Mouse (Mus musculus) midbrain, embryonic 13.5 days (tissue): ENCODE results near the gene Slc7a6os. TPM values are rescaled to one million over a fixed set of nuclear protein-coding genes. Genes with fewer than 3 reads are reported as not detected.
"Not testable (repeated sequence)": the region's sequence is repeated elsewhere in the genome, so short reads cannot be mapped to it uniquely, and the experiment has no call there.

Source experiments
- ATAC-seq: fragments of 200-750 bp; cut with Nextera tagmentation; 2 replicates; pipeline ENCODE4 v1.8.0; 2017; ENCODE audit warnings: mild to moderate bottlenecking, moderate TSS enrichment, moderate library complexity
- H3K27ac ChIP-seq: fragments of 300-500 bp; sonication (generic); 2 replicates; pipeline ENCODE4 v1.5.1; 2015; ENCODE audit warnings: inconsistent platforms, mild to moderate bottlenecking, moderate library complexity
- H3K27me3 ChIP-seq: fragments of 300-500 bp; sonication (generic); 2 replicates; pipeline ENCODE4 v1.6.1; 2015; ENCODE audit warnings: mild to moderate bottlenecking, inconsistent platforms
- H3K36me3 ChIP-seq: fragments of 300-500 bp; sonication (generic); 2 replicates; pipeline ENCODE4 v1.6.1; 2015; ENCODE audit warnings: mild to moderate bottlenecking, inconsistent platforms
- H3K4me1 ChIP-seq: fragments of 300-500 bp; sonication (generic); replicated peaks from 2 replicates; pipeline ENCODE4 v1.6.1; 2015; ENCODE audit warnings: inconsistent platforms
- H3K4me2 ChIP-seq: fragments of 300-500 bp; sonication (generic); replicated peaks from 2 replicates; pipeline ENCODE4 v1.6.1; 2015; ENCODE audit warnings: moderate library complexity, mild to moderate bottlenecking, inconsistent platforms
- H3K4me3 ChIP-seq: fragments of 300-500 bp; sonication (generic); replicated peaks from 2 replicates; pipeline ENCODE4 v1.5.1; 2015; ENCODE audit warnings: mild to moderate bottlenecking, inconsistent platforms
- H3K9ac ChIP-seq: fragments of 300-500 bp; sonication (generic); replicated peaks from 2 replicates; pipeline ENCODE4 v1.6.1; 2015; ENCODE audit warnings: mild to moderate bottlenecking, inconsistent platforms
- H3K9me3 ChIP-seq: fragments of 300-500 bp; sonication (generic); 2 replicates; pipeline ENCODE4 v1.6.1; 2016; ENCODE audit warnings: mild to moderate bottlenecking, inconsistent platforms
- WGBS: fragments of 180-500 bp; shearing (Covaris S2); methylation state at CpG from one replicate; pipeline ENCODE4 v1.1.7; 2015; 5-methylcytosine and 5-hydroxymethylcytosine counted together
- polyA plus RNA-seq: library from polyadenylated mRNA; unstranded; fragments of >200 nt; fragmentation: Nextera tagmentation; extraction: Ambion mirVana; gene quantifications from 2 replicates; pipeline ENCODE4 v1.2.1, GENCODE M21; 2015

Gene Slc7a6os
- polyA plus RNA-seq, 1 experiment from 2014 or later: 42.6 TPM

DNA sequence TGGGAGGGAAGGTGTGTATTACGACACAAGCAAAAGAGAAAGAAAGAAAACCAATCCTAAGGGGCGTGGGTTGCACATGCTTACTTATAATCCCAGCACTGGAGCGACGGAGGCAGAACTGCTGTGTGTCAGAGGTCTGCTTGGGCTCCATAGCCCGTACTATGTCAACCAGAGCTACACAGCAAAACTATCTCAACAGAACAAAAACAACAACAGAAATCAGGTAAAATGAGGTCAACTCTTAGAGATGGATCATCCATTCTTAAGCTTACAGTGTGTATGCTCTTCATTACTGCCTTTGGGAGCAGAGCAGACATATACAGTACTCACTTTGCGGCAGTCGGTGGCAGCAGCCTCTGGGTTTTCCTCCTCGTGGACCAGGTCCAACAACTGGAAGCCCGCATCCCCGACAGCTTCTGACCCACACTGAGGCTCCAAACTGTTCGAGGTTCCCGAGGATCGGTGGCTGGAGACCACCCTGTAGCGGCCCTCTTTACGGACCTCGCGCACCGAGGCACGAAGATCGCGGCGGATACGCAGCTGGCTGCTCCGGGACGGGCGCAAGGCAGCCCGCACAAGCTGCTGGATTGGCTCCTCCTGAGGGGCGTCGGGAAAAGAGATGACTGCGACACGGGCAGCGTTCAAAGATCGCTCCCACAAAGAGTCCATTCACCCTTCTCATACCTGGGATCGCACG lies 552 bp downstream of the Slc7a6os start:
- H3K36me3 ChIP-seq: peaks cover 48% of the 10 kb centered on the region
- peak overlapping the region; percentile 86 for H3K4me3 ChIP-seq
- WGBS: under 1% methylated on average over 35 of the region's 35 CpGs
- H3K4me1 ChIP-seq: peaks cover 21% of the 10 kb centered on the region
- no peaks in the 10 kb centered on the region for H3K9me3 ChIP-seq
- peak; percentile 84 for ATAC-seq
- H3K27ac ChIP-seq: peak overlapping the region; percentile 95
- H3K27me3 ChIP-seq: no peaks in the 10 kb centered on the region
- peak overlapping the region; percentile 95 for H3K9ac ChIP-seq
- peak overlapping the region; percentile 89 for H3K4me2 ChIP-seq

GRCm38 (mm10) chr8:106199596-106199995 lies 11.1 kb downstream of the Slc7a6os start:
- not testable (repeated sequence) for H3K9ac ChIP-seq, ATAC-seq, H3K27ac ChIP-seq, H3K27me3 ChIP-seq, H3K4me3 ChIP-seq, H3K9me3 ChIP-seq, H3K4me1 ChIP-seq, H3K4me2 ChIP-seq
- WGBS: 86% methylated on average over 3 of the region's 3 CpGs
- peaks cover 89% of the 10 kb centered on the region for H3K36me3 ChIP-seq

DNA sequence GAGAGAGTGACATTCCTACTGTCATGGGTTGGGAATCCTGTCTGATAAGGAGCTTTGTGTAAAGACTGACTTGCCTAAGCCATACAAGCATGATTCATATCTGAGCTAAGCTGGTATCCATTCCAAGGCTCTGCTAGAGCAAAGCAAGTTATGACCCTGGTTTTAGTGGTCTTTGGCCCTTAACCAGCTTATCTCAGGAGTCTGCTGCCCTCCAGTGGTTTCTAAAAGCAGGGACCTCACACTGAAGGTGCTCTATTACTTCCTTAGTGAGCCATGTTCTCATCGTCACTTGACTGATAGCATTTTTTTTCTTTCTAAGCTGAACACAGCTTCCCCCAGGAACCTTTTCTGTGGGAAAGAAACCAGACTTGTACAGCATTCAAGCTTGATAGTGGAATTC lies 12.0 kb downstream of the Slc7a6os start:
- no peak overlapping the region for H3K27ac ChIP-seq
- no peaks in the 10 kb centered on the region for H3K27me3 ChIP-seq
- H3K4me3 ChIP-seq: no peak overlapping the region
- peaks cover 91% of the 10 kb centered on the region for H3K36me3 ChIP-seq
- H3K4me2 ChIP-seq: no peak overlapping the region
- 6% methylated on average over 1 of the region's 1 CpGs for WGBS
- H3K9me3 ChIP-seq: no peaks in the 10 kb centered on the region
- ATAC-seq: no peak
- H3K4me1 ChIP-seq: no peaks in the 10 kb centered on the region
- no peak overlapping the region for H3K9ac ChIP-seq

GRCm38 (mm10) chr8:106194062-106194461 lies 16.7 kb downstream of the Slc7a6os start:
- no peak overlapping the region for H3K4me3 ChIP-seq
- peaks cover 87% of the 10 kb centered on the region for H3K36me3 ChIP-seq
- no peaks in the 10 kb centered on the region for H3K4me1 ChIP-seq
- H3K9ac ChIP-seq: no peak overlapping the region
- H3K27me3 ChIP-seq: no peaks in the 10 kb centered on the region
- 91% methylated on average over 5 of the region's 5 CpGs for WGBS
- no peak overlapping the region for H3K27ac ChIP-seq
- no peak for ATAC-seq
- no peak overlapping the region for H3K4me2 ChIP-seq
- no peaks in the 10 kb centered on the region for H3K9me3 ChIP-seq

DNA sequence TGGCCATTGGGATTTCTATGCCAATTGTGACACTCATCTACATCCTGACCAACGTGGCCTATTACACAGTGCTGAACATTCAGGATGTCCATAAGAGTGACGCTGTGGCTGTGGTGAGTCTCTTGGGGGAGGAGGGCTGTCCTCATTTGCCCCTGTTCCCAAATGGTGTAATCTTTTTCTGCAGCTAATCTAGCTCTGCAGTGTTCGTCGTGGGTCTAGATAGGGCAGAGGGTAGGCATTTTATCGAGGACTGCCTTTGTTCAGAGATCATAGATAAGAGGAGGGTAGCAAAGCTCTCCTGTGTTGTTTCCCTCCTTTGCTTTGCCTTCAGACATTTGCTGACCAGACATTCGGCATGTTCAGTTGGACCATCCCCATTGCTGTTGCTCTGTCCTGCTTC lies 17.6 kb downstream of the Slc7a6os start:
- H3K9me3 ChIP-seq: no peaks in the 10 kb centered on the region
- 96% methylated on average over 6 of the region's 6 CpGs for WGBS
- no peak overlapping the region for H3K4me3 ChIP-seq
- no peak overlapping the region for H3K4me2 ChIP-seq
- no peak overlapping the region for H3K27ac ChIP-seq
- no peak for ATAC-seq
- no peak overlapping the region for H3K9ac ChIP-seq
- H3K27me3 ChIP-seq: no peaks in the 10 kb centered on the region
- no peaks in the 10 kb centered on the region for H3K4me1 ChIP-seq
- peaks cover 78% of the 10 kb centered on the region for H3K36me3 ChIP-seq

DNA sequence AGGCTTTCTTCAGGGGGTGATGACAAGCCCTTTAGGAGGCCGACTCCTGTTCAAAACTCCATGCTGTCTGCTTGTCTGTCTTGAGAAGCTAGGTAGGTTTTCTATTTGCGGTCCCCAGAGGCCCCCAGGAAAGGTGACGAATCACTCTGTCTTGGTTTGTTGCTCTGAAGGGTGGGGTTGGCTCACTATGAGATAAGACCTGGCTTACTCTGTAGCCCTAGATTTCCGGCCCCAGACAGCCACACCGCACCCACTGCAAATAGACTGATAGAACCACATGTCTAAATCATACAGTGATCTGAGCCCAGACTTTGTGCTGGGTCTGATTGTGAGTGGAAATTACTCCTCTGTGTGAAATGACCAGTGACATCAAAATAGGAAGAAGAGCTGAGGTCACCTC lies 19.1 kb downstream of the Slc7a6os start:
- H3K27me3 ChIP-seq: no peaks in the 10 kb centered on the region
- no peaks in the 10 kb centered on the region for H3K9me3 ChIP-seq
- ATAC-seq: no peak
- no peak overlapping the region for H3K4me3 ChIP-seq
- no peaks in the 10 kb centered on the region for H3K4me1 ChIP-seq
- H3K27ac ChIP-seq: no peak overlapping the region
- H3K36me3 ChIP-seq: peaks cover 80% of the 10 kb centered on the region
- WGBS: 95% methylated on average over 5 of the region's 5 CpGs
- H3K9ac ChIP-seq: no peak overlapping the region
- no peak overlapping the region for H3K4me2 ChIP-seq

GRCm38 (mm10) chr8:106189162-106189561 lies 21.6 kb downstream of the Slc7a6os start:
- Histone ChIP-seq H3K36me3 (peaks cover 76% of the 10 kb centered on the region), H3K4me2 (no peak overlapping the region), H3K4me1 (no peaks in the 10 kb centered on the region), H3K27me3 (no peaks in the 10 kb centered on the region), H3K9ac (no peak overlapping the region), H3K4me3 (no peak overlapping the region), H3K27ac (no peak overlapping the region), H3K9me3 (no peaks in the 10 kb centered on the region)
- no peak for ATAC-seq
- WGBS: 95% methylated on average over 4 of the region's 4 CpGs

DNA sequence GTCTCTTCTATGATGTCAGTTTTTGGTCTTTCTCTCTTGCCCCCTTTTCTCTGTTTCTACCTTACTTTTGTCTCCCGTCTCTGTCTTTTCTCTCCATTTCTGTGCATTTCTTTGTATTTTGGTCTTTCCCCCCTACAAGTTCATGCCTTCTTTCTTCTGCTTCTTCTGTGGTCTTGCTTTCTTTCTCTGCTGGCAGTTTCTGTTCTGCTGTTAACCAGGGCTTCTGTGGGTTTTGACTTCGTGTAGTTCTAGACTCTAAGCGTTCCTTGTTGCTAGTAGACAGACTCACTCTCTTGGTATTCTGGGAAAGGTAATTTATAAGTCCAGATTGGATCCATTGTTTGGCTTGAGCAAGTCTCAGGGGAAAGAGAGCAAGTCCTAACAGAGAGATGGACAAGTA lies 24.3 kb downstream of the Slc7a6os start:
- no peak overlapping the region for H3K4me3 ChIP-seq
- H3K36me3 ChIP-seq: peaks cover 49% of the 10 kb centered on the region
- no peak for ATAC-seq
- WGBS: 94% methylated on average over 3 of the region's 3 CpGs
- no peak overlapping the region for H3K9ac ChIP-seq
- H3K9me3 ChIP-seq: no peaks in the 10 kb centered on the region
- no peak overlapping the region for H3K4me2 ChIP-seq
- H3K27ac ChIP-seq: no peak overlapping the region
- H3K27me3 ChIP-seq: no peaks in the 10 kb centered on the region
- no peaks in the 10 kb centered on the region for H3K4me1 ChIP-seq

DNA sequence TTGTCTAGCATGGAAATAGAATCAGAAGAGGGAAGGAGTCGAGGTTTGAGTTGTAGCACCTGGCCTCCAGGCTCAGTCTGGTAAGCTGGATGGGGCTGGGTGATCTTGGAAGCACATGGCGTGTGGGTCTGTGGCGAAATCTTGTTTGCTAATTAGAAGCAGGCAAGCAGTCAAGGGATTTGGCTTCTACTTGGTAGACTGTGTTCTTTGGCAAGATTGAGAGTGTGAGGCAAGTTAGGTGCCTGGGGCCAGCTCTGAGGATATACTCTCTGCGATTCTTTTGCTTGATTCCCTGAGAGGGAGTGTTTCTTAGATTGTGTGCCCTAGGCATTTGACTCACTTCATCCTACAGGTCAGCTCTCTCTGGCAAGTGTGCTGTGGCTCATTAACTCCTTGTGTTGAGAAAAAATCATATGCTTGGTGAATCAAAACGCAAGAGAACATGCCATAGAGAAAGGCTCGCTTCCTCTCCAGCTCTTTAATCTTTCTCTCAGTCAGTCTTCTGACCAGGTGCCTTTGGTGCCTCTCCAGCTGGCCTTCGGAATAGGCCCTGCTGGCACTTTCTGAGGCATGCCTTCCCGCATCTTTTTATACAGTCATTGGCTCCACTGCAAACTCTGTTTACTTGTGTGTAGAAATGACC lies 25.0 kb downstream of the Slc7a6os start:
- WGBS: 94% methylated on average over 8 of the region's 8 CpGs
- Histone ChIP-seq H3K27me3 (no peaks in the 10 kb centered on the region), H3K9ac (no peak overlapping the region), H3K27ac (no peak overlapping the region), H3K36me3 (peaks cover 44% of the 10 kb centered on the region), H3K9me3 (no peaks in the 10 kb centered on the region), H3K4me2 (no peak overlapping the region), H3K4me1 (no peaks in the 10 kb centered on the region), H3K4me3 (no peak overlapping the region)
- no peak for ATAC-seq

GRCm38 (mm10) chr8:106178428-106178827 lies 32.3 kb downstream of the Slc7a6os start:
- Histone ChIP-seq H3K27ac (no peak overlapping the region), H3K36me3 (peaks cover 11% of the 10 kb centered on the region), H3K27me3 (no peaks in the 10 kb centered on the region), H3K9ac (no peak overlapping the region), H3K4me1 (peaks cover 18% of the 10 kb centered on the region), H3K9me3 (no peaks in the 10 kb centered on the region), H3K4me2 (no peak overlapping the region), H3K4me3 (no peak overlapping the region)
- 72% methylated on average over 2 of the region's 2 CpGs for WGBS
- no peak for ATAC-seq

DNA sequence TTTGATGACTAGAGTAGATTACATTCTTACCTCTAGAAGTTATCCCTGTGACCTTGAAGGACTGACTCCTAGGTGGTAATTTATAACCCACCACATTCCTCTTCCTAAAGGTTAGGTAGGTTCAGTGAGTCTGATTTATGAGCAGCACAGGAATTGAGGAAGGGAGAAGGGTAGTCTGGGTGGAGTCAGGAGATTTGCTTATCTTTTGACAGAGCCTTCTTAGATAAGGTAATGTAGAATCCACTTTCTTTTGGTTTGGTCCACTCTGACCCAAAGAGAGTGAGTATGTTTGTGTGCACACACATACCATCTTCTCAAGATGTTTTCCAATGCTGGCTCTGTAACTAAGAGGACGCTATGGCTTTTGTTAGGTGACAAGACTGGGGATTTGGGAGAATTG lies 33.1 kb downstream of the Slc7a6os start:
- Histone ChIP-seq H3K4me3 (no peak overlapping the region), H3K27ac (no peak overlapping the region), H3K36me3 (peaks cover 11% of the 10 kb centered on the region), H3K27me3 (no peaks in the 10 kb centered on the region), H3K4me1 (peaks cover 18% of the 10 kb centered on the region), H3K4me2 (no peak overlapping the region), H3K9ac (no peak overlapping the region), H3K9me3 (no peaks in the 10 kb centered on the region)
- WGBS: 73% methylated on average over 1 of the region's 1 CpGs
- no peak for ATAC-seq

DNA sequence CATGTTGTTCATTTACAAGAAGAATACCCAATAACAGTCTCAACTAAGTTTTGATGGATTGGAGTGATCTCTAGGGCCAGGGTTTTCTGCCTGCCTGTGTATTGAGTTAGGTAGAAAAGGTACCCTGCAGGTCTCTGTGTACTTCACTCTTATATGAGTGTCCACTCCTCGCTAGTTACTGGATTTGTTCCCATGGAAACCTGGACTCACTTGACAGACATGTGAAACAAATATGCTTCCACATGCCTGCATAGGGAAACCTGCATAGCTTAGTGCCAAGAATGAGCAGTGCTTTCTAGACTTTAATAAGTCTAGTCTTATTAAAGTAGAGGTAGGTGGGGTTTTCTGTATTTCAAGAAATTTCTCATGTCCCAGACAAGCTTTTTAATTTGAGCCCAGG lies 33.8 kb downstream of the Slc7a6os start:
- H3K9ac ChIP-seq: no peak overlapping the region
- H3K4me1 ChIP-seq: peaks cover 18% of the 10 kb centered on the region
- ATAC-seq: no peak
- no peak overlapping the region for H3K4me3 ChIP-seq
- 0% methylated on average over 1 of the region's 1 CpGs for WGBS
- H3K27ac ChIP-seq: no peak overlapping the region
- peaks cover 11% of the 10 kb centered on the region for H3K36me3 ChIP-seq
- H3K27me3 ChIP-seq: no peaks in the 10 kb centered on the region
- no peak overlapping the region for H3K4me2 ChIP-seq
- no peaks in the 10 kb centered on the region for H3K9me3 ChIP-seq

- no peaks in the 10 kb centered on the region for H3K36me3 ChIP-seq
- 96% methylated on average over 3 of the region's 3 CpGs for WGBS
- H3K27me3 ChIP-seq: no peaks in the 10 kb centered on the region
- H3K9me3 ChIP-seq: no peaks in the 10 kb centered on the region
- H3K4me3 ChIP-seq: no peak overlapping the region
- ATAC-seq: no peak
- H3K27ac ChIP-seq: no peak overlapping the region
- H3K4me2 ChIP-seq: no peak overlapping the region
- H3K4me1 ChIP-seq: peaks cover 28% of the 10 kb centered on the region
- no peak overlapping the region for H3K9ac ChIP-seq
These were observed 37.2 kb downstream of the Slc7a6os start for GRCm38 (mm10) chr8:106173566-106173965.
